Mouse (Mus musculus) cerebellum, postnatal 4 days (tissue): Measurements from ENCODE around the gene Ephb4.

Experiments
- DNase-seq, 2 experiments: peaks; one replicate each; pipeline ENCODE4 v3.0.0; 2022; ENCODE audit warnings: low spot score in 2 of 2, mixed read lengths in 1 of 2

Ephb4 gene

DNA sequence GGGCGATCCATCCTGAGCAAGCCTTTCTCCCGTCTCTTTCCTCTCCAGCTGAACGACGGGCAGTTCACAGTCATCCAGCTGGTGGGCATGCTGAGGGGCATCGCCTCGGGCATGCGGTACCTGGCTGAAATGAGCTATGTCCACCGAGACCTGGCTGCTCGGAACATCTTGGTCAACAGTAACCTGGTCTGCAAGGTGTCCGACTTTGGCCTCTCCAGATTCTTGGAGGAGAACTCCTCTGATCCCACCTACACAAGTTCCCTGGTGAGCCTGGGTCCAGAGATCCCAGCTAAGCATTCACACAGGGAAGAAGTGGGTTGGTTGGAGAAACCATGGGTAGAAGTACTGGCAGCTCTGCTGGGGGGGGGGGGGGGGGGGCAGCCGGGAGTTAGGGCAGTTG, 19.8 kb downstream of the Ephb4 start:
- no peak for DNase-seq

DNA sequence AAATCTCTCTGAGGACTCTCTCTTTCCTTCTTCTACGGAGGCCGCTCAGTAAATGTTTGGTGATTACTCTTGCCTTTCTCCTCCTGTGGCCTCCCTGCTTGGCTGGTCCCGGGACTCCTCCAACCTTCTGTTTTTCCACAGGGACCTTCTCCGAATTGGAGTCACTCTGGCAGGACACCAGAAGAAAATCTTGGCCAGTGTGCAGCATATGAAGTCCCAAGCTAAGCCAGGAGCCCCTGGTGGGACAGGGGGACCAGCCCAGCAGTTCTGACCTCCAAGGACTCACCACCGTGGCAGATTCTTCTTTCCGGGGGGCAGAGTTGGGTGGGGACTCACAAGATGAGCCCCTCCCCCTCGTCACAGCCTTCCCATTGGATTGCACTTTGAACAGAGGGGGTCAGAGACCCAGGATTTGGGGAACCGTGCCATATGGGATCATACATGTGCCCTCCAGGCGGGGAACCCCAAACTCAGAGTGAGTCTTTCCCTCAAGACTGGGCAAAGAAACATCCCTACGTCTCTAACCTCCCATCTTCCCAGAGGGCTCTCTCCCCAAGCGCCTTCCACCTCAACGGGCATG, 23.6 kb downstream of the Ephb4 start:
- DNase-seq, result no peak

DNA sequence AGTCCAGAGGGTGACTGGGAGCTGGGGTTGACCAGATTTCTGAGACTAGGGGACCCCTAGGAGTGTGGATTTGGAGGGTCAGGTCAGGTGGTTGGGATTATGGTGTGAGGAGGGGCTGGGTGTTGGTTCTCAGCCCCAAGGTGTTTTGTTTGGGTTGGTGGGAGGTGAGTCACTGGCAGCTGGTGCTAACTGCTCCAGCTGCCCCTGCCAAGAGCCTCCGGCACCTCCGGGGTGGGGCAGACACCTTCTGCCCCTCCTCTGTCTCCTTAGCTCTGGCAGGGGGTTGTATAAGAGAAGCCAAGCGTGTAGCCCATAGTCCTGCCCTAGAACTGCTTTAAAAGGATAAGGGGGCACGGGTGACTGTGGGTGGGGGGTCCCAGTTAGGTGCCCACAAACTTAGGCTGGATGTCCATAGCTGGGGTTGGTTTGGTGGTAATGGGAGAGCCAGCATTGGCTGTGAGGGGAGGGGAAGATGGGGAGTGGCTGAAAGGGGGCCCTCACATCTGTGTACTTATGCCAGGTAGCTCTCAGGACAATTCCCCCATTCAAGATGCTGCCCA, 24.7 kb downstream of the Ephb4 start:
- DNase-seq, result no peak

DNA sequence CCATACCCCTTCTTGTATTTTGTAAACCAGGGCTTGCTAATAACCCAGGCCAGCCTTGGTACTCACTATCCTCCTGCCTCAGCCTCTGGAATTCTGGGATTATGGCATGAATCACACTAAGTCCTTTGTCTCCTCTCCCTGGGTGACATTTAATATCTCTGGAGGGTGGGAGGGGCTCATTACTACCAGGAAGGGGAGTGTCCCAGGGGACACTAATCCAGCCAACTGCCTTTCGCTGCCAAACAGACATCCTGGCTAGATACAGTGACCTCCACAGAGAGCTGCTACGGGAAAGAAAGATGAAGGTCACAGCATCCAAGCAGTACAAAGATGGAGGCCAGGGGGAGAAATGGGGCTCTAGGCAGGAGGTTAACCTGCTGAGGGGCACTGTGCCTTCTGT, 25.7 kb downstream of the Ephb4 start:
- no peak for DNase-seq

DNA sequence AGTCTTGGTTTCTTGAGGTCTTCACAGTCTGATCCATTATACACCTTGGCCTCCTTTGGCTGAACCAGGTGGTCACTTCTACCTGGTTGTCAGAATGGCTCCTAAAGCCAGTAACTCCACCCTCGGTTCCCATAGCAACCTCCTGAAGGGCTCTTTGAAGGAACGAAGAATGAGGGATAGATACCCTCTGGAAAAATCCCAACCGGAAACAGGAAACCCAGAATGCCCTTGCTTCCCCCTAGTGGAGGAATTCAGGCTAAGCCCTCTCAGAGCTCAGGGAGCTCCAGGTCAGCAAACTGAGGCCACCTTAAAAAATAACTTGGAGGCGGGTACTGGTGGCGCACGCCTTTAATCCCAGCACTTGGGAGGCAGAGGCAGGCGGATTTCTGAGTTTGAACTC, 26.3 kb downstream of the Ephb4 start:
- DNase-seq, result no peak

DNA sequence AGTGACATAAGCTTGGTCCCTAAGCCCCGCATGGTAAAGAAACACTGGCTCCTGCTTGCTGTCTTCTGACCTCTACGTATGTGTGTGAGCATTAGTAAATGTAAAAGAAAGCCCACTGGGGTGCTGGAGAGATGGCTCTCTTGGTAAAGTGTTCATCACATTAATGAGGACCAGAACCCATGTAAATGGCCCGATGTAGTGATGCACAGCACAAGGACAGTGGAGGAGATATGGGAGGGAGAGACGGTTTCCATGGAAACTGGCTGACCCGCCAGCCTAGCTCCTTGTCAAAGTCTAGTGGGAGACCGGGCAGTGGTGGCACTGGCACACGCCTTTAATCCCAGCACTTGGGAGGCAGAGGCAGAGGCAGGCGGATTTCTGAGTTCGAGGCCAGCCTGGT, 26.8 kb downstream of the Ephb4 start:
- DNase-seq, result no peak

DNA sequence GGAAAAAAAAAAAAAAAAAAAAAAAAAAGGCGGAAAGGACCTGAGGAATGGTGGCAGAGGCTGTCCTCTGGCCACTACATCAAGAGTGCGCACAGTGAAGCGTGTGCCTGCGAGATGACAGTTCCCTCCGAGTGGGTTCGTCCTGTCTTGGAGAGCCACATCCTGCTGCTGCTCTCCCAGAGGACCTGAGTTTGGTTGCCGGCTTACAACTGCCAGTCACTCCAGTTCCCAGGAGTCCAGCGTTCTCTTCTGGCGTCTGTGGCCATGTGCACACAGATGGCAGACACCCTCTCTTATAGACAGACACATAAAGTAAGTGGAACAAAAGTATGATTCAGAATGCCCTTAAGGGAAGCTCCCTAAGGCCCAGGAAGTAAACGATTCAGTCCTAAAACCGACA, 27.3 kb downstream of the Ephb4 start:
- DNase-seq, result no peak

DNA sequence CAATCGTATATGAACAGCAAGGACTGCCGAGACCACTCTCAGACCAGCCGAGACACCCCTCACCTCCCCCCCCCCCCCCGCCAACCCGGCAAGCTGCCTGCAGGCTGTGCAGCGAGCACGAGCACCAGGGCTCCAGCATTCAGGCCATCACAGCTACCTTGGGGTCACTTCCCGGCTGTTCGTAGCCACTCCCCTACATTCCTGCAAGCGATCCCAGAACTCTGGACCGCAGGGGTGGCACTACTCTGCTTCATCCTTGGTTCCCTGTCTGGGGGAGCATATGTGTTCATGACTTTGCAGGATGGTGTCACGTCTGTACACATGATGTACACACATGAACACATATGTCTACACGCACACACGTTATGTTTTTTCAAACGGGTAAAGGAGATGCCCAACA, 27.7 kb downstream of the Ephb4 start:
- DNase-seq, result no peak

DNA sequence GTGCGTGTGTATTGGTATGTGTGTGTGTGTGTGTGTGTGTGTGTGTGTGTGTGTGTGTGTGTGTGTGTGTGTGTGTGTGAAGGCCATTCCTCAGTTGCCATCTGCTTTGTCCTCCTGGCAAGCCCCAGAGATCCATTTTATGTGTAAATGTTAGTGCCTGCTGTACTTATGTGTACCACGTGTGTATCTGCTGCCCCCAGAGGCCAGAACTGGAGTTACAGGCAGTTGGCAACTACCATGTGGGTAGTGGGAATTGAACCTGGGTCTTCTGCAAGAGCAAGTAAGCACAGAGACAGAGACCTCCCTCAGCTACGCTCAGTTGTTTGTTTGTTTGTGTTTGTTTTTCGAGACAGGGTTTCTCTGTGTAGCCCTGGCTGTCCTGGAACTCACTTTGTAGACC, 31.2 kb downstream of the Ephb4 start:
- peak in 1 of 2 experiments; percentile 59 for DNase-seq

DNA sequence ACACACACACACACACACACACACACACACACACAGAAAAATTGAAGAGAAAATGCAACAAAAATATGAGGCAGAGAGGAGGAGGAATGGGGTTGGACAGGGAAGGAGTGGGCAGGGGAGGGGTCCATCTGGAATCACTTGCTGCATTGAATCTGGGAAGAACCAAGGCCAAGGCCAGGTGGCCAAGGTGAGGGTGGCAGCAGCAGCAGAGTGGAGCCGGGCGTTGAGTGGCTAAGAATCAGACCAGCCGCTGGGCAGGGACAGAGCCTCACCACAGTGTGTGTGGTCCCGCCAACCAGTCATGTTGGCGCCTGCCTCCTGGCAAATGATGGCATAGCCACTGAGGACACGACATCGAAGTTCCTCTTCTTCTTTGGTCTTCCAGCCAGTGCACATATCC, 33.5 kb downstream of the Ephb4 start:
- no peak for DNase-seq

DNA sequence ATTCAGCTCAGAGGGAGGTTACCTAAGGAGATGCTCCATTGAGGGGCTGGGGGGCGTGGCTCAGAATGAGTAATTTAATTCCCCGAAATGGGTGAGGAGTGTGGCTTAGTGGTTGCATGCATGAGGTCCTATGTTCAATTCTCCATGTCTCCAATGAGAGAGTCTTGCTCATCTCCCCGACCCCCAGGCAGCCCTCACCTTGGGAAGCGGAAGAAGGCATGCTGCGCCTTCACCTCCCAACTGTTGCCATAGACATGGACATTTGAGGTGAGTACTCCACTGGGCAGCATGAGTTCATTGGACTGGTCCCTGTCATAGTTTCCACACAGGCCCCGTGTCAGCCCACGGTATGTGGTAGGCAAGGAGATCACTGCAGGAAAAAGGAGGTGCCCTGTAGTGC, 36.8 kb downstream of the Ephb4 start:
- no peak for DNase-seq

DNA sequence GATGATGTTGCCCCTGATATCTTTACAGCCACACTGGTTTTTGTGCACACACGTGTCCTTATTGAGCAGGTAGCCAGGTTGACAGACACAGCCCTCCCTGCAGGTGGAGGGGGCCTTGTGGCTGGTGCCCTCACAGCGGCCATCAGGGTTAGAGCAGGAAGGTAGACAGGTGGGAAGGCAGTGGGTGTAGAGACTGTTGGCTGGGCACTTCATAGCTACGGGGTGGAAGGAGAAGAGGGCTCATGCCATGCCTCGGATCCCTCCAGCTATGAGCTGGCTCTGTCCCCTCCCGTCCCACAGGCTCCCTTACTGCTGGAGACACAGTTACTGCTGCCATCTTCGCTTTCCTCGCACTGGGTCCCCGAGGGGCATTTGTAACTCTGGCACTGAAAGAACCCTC, 41.7 kb downstream of the Ephb4 start:
- no peak for DNase-seq

DNA sequence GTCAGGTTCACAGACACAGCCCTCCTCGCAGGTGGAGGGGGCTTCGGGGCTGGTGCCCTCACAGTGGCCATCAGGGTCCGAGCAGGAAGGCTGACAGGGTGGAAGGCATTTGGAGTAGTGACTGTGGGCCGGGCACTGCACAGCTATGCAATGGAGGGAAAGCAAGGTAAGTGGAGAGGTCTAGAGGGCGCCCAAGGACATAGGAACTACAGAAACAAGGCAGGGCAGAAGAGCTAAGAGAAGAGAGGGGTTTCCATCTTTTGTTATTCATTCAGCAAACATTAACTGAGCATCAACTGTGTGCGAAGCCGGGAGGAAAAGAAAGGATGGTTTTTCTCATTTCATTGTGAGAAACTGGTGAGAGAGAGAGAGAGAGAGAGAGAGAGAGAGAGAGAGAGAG, 44.5 kb downstream of the Ephb4 start:
- DNase-seq, result no peak

DNA sequence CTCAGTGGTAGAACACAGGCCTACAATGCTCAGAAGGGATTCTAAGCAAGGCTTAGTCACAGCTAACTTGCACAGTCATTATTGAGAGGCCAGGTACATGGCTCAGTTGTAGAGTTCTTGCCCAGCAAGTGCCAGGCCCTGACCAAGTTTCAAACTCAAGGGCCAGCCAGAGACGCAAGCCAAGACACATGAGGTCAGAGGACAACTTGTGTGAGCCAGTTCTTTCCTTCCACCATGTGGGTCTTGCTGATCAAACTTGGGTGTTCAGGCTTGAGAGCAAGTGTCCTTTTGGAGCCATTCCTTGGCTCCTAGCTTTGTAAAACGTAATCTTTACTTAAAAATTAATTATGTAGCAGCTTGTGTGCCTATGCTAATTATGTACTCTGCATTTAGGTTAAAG, 54.2 kb downstream of the Ephb4 start:
- DNase-seq, result no peak

DNA sequence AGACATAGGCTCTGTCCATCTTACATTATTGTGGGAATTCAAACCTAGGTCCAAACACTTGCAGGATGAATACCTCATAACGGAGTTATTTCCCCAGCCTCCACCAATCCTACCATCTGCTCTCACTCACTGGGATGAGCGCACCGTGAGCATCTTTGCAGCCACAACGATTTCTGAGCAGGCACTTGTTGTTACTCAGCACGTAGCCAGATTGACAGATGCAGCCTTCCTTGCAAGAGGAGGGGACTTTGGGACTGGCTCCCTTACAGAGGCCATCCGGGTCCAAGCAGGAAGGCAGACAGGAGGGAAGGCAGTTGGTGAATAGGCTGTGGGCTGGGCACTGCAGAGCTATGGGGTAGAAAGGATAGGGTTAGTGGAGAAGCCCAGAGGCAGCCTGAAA, 59.5 kb downstream of the Ephb4 start:
- no peak for DNase-seq

DNA sequence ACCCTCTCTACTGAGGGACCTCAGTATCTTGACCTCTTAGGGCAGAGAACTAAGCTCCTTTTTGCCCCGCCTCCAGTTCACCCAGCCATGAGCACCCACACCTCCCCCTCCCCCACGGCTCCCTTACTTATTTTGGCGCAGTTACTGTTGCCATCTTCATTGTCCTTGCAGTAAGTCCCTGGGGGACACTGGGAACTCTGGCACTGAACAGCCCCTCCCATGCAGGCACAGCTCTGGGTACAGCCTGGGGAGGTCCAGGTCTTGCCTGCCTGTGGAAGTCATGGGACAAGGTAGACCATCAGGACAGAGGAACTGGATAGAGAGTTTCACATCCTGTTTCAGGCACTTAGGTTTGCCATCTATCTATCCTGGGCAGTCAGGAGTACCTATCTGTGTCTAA, 60.2 kb downstream of the Ephb4 start:
- no peak for DNase-seq

DNA sequence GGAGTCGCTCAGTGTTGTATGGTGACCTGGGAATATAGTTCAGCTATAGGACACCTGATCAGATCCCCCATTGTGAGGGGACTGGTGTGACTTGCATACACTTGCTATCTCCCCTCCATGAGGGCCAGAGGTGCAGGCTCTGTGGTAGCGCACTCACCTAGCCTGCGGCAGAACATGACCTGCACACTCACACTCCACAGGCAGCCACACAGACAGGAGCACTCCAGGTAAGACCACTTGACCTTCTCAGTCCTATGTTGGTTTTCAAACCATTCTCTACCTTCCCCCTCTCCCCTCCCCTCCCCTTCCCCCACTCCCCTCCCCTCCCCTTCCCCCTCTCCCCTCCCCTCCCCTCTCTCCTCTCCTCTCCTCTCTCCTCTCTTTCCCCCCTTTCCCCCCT, 60.6 kb downstream of the Ephb4 start:
- DNase-seq, result no peak

DNA sequence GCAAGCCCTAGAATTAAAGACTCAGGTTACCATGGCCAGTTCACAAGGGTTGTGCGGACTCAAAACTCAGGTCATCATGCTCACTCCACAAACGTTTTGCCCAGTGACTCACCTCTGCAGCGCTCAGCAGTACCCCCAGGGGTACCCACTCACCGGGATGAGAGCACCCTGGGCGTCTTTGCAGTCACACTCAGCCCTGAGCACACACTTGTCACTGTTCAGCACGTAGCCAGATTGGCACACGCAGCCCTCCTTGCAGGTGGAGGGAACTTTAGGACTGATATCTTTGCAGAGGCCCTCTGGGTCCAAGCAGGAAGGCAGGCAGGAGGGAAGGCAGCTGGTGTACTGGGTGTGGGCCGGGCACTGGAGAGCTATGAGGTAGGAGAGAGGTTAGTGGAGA, 61.3 kb downstream of the Ephb4 start:
- no peak for DNase-seq

DNA sequence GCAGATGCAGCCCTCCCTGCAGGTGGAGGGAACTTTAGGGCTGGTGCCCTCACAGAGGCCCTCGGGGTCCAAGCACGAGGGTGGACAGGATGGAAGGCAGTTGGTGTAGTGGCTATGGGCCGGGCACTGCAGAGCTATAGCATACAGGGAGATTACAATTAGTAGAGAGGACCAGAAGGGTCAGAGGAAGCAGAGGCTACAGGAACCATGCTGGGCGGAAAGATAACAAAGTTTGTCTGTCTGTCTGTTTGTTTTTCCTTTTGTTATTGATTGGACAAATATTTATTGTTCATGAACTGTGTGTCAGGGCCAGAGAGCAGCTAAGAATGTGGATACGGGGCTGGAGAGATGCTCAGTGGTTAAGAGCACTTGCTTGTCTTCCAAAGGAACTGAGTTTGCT, 64.3 kb downstream of the Ephb4 start:
- DNase-seq, result no peak

DNA sequence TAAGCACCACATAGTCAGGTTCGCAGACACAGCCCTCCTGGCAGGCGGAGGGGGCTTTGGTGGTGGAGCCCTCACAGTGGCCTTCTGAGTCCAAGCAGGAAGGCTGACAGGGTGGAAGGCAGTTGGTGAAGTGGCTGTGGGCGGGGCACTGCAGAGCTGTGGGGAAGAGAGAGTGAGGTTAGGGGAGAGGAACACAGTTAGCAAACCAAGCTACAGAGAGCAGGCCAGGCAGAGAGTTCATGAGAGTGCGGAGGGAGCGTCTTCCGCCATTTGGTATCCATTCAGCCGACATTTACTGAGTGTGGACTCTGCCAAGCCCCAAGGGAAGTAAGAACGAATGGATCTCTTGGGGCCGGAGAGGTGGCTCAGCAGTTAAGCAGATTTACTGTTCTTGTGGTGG, 69.2 kb downstream of the Ephb4 start:
- DNase-seq, result no peak

DNA sequence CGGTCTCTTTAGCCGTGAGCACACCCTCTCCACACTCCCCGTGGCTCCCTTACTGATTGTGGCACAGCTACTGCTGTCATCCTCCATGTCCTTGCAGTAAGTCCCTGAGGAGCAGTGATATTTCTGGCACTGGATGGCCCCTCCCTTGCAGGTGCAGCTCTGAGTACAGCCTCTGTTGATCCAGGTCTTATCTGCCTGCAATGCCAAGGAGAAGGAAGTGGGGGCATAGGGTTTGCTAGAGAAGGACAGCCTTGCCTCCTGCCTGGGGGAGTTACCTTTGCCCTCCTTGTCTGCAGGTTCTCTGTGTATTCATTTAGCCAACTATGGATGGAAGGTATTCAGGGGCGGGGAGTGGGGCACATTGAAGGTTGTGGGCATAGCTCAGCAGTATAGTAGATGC, 69.9 kb downstream of the Ephb4 start:
- DNase-seq, result no peak

DNA sequence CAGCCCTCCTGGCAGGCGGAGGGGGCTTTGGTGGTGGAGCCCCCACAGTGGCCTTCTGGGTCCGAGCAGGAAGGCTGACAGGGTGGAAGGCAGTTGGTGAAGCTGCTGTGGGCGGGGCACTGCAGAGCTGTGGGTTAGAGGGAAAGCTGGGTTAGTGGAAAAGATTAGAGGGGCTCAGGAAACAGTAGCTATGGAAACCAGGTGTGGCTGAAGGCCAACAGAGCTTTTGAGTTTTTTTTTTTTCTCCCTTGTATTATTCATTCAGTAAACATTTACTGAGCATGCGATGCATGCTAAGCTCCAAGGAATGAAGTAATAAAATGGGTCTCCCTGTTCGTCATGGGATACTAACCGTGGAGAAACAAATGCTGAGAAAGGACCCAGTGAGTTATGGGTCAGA, 75.7 kb downstream of the Ephb4 start:
- DNase-seq, result no peak
